ENCODE assay signal across 28 mouse cellular contexts in genomic region chr3:104526115-104526882, GRCm38 (mm10). TPM values are rescaled to one million over a fixed set of nuclear protein-coding genes. Genes with fewer than 3 reads are reported as not detected.
DNase-seq lines count a peak whose midpoint lies in the region; ATAC-seq and TF ChIP-seq lines count a peak whose summit lies in the region.
"Had no signal": no experiment of that assay in that cellular context is flagged by ENCODE, and none has a peak within 500 bp of the region (broad histone marks: within the 10 kb centered on the region; RNA-seq: fewer than 3 reads in every experiment).

No protein-coding gene starts in this region.

- no peak for DNase-seq in embryonic facial prominence, embryonic 10.5 days (ENCODE audit: low spot score)
- peak; percentile 17 for DNase-seq in lung, embryonic 14.5 days
- DNase-seq in lung, postnatal 10 days = no peak
- no peak for DNase-seq in urinary bladder, postnatal 14 days (ENCODE audit: low spot score)
- DNase-seq: adrenal gland, adult 8-10 months; cerebellum, adult 9-10 months; embryo, embryonic 11 days; gastrocnemius, postnatal 14 days; kidney, adult 11 months; left cerebral cortex, postnatal 4 days; liver; right cerebral cortex, postnatal 25 days; thymus, adult 2 months; thymus, postnatal 36 days had no signal

- no peaks in the 10 kb centered on the region for H3K9me3 ChIP-seq in embryonic facial prominence, embryonic 15.5 days (replicated peaks)
- H3K9me3 ChIP-seq in embryonic facial prominence, embryonic 10.5 days = no peaks in the 10 kb centered on the region
- H3K9me3 ChIP-seq in lung, embryonic 14.5 days (ENCODE audit: low read depth, low read length) = no peaks in the 10 kb centered on the region
- H3K9me3 ChIP-seq in intestine, postnatal 0 days (ENCODE audit: control insufficient read depth) = no peaks in the 10 kb centered on the region
- H3K9me3 ChIP-seq in stomach, embryonic 16.5 days (replicated peaks; ENCODE audit: control insufficient read depth, low read length) = no peaks in the 10 kb centered on the region
- H3K9me3 ChIP-seq in kidney, embryonic 16.5 days (ENCODE audit: low read length) = no peaks in the 10 kb centered on the region; the same call in 1 of the 2 replicates
- H3K9me3 ChIP-seq: embryonic facial prominence, embryonic 13.5 days; heart, embryonic 15.5 days; hindbrain, embryonic 12.5 days; midbrain, embryonic 10.5 days; midbrain, embryonic 15.5 days; neural tube, embryonic 15.5 days had no signal

- H3K36me3 ChIP-seq in embryonic facial prominence, embryonic 15.5 days = no peaks in the 10 kb centered on the region
- no peaks in the 10 kb centered on the region for H3K36me3 ChIP-seq in embryonic facial prominence, embryonic 10.5 days (replicated peaks)
- no peaks in the 10 kb centered on the region for H3K36me3 ChIP-seq in lung, embryonic 14.5 days (ENCODE audit: insufficient read depth)
- H3K36me3 ChIP-seq in intestine, postnatal 0 days (ENCODE audit: control insufficient read depth, insufficient read depth) = no peaks in the 10 kb centered on the region
- no peaks in the 10 kb centered on the region for H3K36me3 ChIP-seq in stomach, embryonic 16.5 days (ENCODE audit: control insufficient read depth, insufficient read depth, low read length)
- no peaks in the 10 kb centered on the region for H3K36me3 ChIP-seq in kidney, embryonic 16.5 days (ENCODE audit: insufficient read depth, low read length)
- H3K36me3 ChIP-seq: embryonic facial prominence, embryonic 13.5 days; heart, embryonic 15.5 days; hindbrain, embryonic 12.5 days; midbrain, embryonic 10.5 days; midbrain, embryonic 15.5 days; neural tube, embryonic 15.5 days had no signal

- no peaks in the 10 kb centered on the region for H3K27me3 ChIP-seq in embryonic facial prominence, embryonic 15.5 days
- H3K27me3 ChIP-seq in embryonic facial prominence, embryonic 10.5 days (replicated peaks; ENCODE audit: low read depth, poor library complexity, severe bottlenecking) = no peaks in the 10 kb centered on the region
- no peaks in the 10 kb centered on the region for H3K27me3 ChIP-seq in lung, embryonic 14.5 days (ENCODE audit: insufficient read depth, low read length)
- no peaks in the 10 kb centered on the region for H3K27me3 ChIP-seq in intestine, postnatal 0 days (replicated peaks; ENCODE audit: control insufficient read depth, insufficient read depth, low read length)
- no peaks in the 10 kb centered on the region for H3K27me3 ChIP-seq in stomach, embryonic 16.5 days (ENCODE audit: control insufficient read depth, insufficient read depth, low read length)
- no peaks in the 10 kb centered on the region for H3K27me3 ChIP-seq in kidney, embryonic 16.5 days (ENCODE audit: insufficient read depth, low read length)
- H3K27me3 ChIP-seq: CH12.LX; embryonic facial prominence, embryonic 13.5 days; heart, embryonic 15.5 days; hindbrain, embryonic 12.5 days; midbrain, embryonic 15.5 days; neural tube, embryonic 15.5 days had no signal

- no peak for TF ChIP-seq CTCF in lung, embryonic 14.5 days (IDR thresholded peaks at IDR 0.05; ENCODE audit: low read depth)
- TF ChIP-seq CTCF in intestine, postnatal 0 days (IDR thresholded peaks at IDR 0.05; ENCODE audit: low read depth) = no peak

- WGBS in embryonic facial prominence, embryonic 15.5 days = 62% methylated on average over 4 of the region's 4 CpGs
- WGBS in embryonic facial prominence, embryonic 10.5 days = 75% methylated on average over 4 of the region's 4 CpGs
- 53% methylated on average over 4 of the region's 4 CpGs for WGBS in lung, embryonic 14.5 days
- 32% methylated on average over 4 of the region's 4 CpGs for WGBS in intestine, postnatal 0 days
- WGBS in stomach, embryonic 16.5 days = 43% methylated on average over 4 of the region's 4 CpGs
- WGBS in kidney, embryonic 16.5 days = 80% methylated on average over 4 of the region's 4 CpGs

- no peak overlapping the region for H3K9ac ChIP-seq in embryonic facial prominence, embryonic 15.5 days
- no peak overlapping the region for H3K9ac ChIP-seq in lung, embryonic 14.5 days
- H3K9ac ChIP-seq in intestine, postnatal 0 days (ENCODE audit: low read depth, low read length) = no peak overlapping the region
- H3K9ac ChIP-seq in stomach, embryonic 16.5 days (ENCODE audit: low read length) = no peak overlapping the region
- H3K9ac ChIP-seq in kidney, embryonic 16.5 days (replicated peaks; ENCODE audit: low read length) = no peak overlapping the region
- H3K9ac ChIP-seq: embryonic facial prominence, embryonic 13.5 days; heart, embryonic 15.5 days; hindbrain, embryonic 12.5 days; midbrain, embryonic 15.5 days; neural tube, embryonic 15.5 days had no signal

- H3K4me1 ChIP-seq in embryonic facial prominence, embryonic 15.5 days = no peaks in the 10 kb centered on the region
- H3K4me1 ChIP-seq in embryonic facial prominence, embryonic 10.5 days = no peaks in the 10 kb centered on the region
- no peaks in the 10 kb centered on the region for H3K4me1 ChIP-seq in lung, embryonic 14.5 days (ENCODE audit: insufficient read depth)
- no peaks in the 10 kb centered on the region; the same call in 1 of the 2 replicates for H3K4me1 ChIP-seq in intestine, postnatal 0 days (replicated peaks; ENCODE audit: control insufficient read depth, insufficient read depth, low read length)
- 0 out of 2 replicates have a peak, but pooled peaks cover 6% of the 10 kb centered on the region for H3K4me1 ChIP-seq in stomach, embryonic 16.5 days (ENCODE audit: control insufficient read depth, insufficient read depth, low read length)
- H3K4me1 ChIP-seq in kidney, embryonic 16.5 days (ENCODE audit: insufficient read depth, low read length) = peaks cover 11% of the 10 kb centered on the region; the same call in 1 of the 2 replicates
- H3K4me1 ChIP-seq: embryonic facial prominence, embryonic 13.5 days; midbrain, embryonic 10.5 days; midbrain, embryonic 15.5 days; neural tube, embryonic 15.5 days had no signal

- peak overlapping the region; percentile 60; the same call in 1 of the 2 replicates for H3K27ac ChIP-seq in embryonic facial prominence, embryonic 15.5 days (replicated peaks)
- H3K27ac ChIP-seq in embryonic facial prominence, embryonic 10.5 days (replicated peaks) = no peak overlapping the region
- no peak overlapping the region for H3K27ac ChIP-seq in lung, embryonic 14.5 days (ENCODE audit: low read depth)
- H3K27ac ChIP-seq in intestine, postnatal 0 days (ENCODE audit: low read depth, low read length) = peak overlapping the region; percentile 57; the same call in 1 of the 2 replicates
- peak overlapping the region; percentile 77 for H3K27ac ChIP-seq in stomach, embryonic 16.5 days (ENCODE audit: low read length)
- H3K27ac ChIP-seq in kidney, embryonic 16.5 days (ENCODE audit: low read length) = no peak overlapping the region
- H3K27ac ChIP-seq: embryonic facial prominence, embryonic 13.5 days; heart, embryonic 15.5 days; hindbrain, embryonic 12.5 days; hindbrain, postnatal 0 days; midbrain, embryonic 10.5 days; midbrain, embryonic 15.5 days; neural tube, embryonic 15.5 days had no signal

- no peak overlapping the region for H3K4me3 ChIP-seq in embryonic facial prominence, embryonic 15.5 days (replicated peaks)
- no peak overlapping the region for H3K4me3 ChIP-seq in embryonic facial prominence, embryonic 10.5 days
- H3K4me3 ChIP-seq in lung, embryonic 14.5 days (ENCODE audit: low read depth, low read length) = no peak overlapping the region
- H3K4me3 ChIP-seq in intestine, postnatal 0 days (ENCODE audit: low read depth, low read length) = no peak overlapping the region
- no peak overlapping the region for H3K4me3 ChIP-seq in stomach, embryonic 16.5 days (replicated peaks; ENCODE audit: low read length)
- H3K4me3 ChIP-seq in kidney, embryonic 16.5 days (ENCODE audit: low read length) = no peak overlapping the region
- H3K4me3 ChIP-seq: embryonic facial prominence, embryonic 13.5 days; erythroblast, embryonic 14.5 days; heart, embryonic 15.5 days; hindbrain, embryonic 12.5 days; midbrain, embryonic 10.5 days; midbrain, embryonic 15.5 days; neural tube, embryonic 15.5 days had no signal

- ATAC-seq in embryonic facial prominence, embryonic 15.5 days (ENCODE audit: insufficient number of reproducible peaks, low FRiP score, low TSS enrichment, low read depth) = no peak
- ATAC-seq in lung, embryonic 14.5 days (ENCODE audit: insufficient read depth) = no peak
- peak; percentile 72 for ATAC-seq in intestine, postnatal 0 days
- peak; percentile 59; the same call in 1 of the 2 replicates for ATAC-seq in stomach, embryonic 16.5 days (ENCODE audit: insufficient read depth, low FRiP score)
- no peak for ATAC-seq in kidney, embryonic 16.5 days (ENCODE audit: low FRiP score, low TSS enrichment)
- ATAC-seq: forebrain, embryonic 16.5 days; hindbrain, postnatal 0 days; midbrain, embryonic 15.5 days had no signal

- no peak overlapping the region for H3K4me2 ChIP-seq in embryonic facial prominence, embryonic 15.5 days (replicated peaks)
- H3K4me2 ChIP-seq in lung, embryonic 14.5 days = no peak overlapping the region
- H3K4me2 ChIP-seq in intestine, postnatal 0 days (replicated peaks; ENCODE audit: low read depth) = no peak overlapping the region
- no peak overlapping the region for H3K4me2 ChIP-seq in stomach, embryonic 16.5 days (ENCODE audit: low read depth, low read length)
- H3K4me2 ChIP-seq in kidney, embryonic 16.5 days (replicated peaks; ENCODE audit: low read depth, low read length) = no peak overlapping the region
- H3K4me2 ChIP-seq: embryonic facial prominence, embryonic 13.5 days; heart, embryonic 15.5 days; hindbrain, embryonic 12.5 days; midbrain, embryonic 15.5 days; neural tube, embryonic 15.5 days had no signal

RNA-seq across cellular contexts. Expression of gene Lrig2, which starts 14.6 kb away (rescaled TPM):
- 17.2 and 19.5 TPM in 2 replicates for polyA plus RNA-seq in embryonic facial prominence, embryonic 15.5 days (2015; fragmentation: Nextera tagmentation; extraction: Ambion mirVana)
- 19.1 and 19.6 TPM in 2 replicates for polyA plus RNA-seq in embryonic facial prominence, embryonic 10.5 days (2016; fragmentation: Nextera tagmentation; extraction: Ambion mirVana)
- 17.2 and 18.8 TPM in 2 replicates for polyA plus RNA-seq in lung, embryonic 14.5 days (2014; fragmentation: Nextera tagmentation; extraction: Ambion mirVana)
- 6.4 TPM in 2 replicates for polyA plus RNA-seq in intestine, postnatal 0 days (2015; fragmentation: Nextera tagmentation; extraction: Ambion mirVana)
- 12.4 and 13.7 TPM in 2 replicates for polyA plus RNA-seq in stomach, embryonic 16.5 days (2015; fragmentation: Nextera tagmentation; extraction: Ambion mirVana)
- 15.6 TPM in 2 replicates for polyA plus RNA-seq in kidney, embryonic 16.5 days (2015; fragmentation: Nextera tagmentation; extraction: Ambion mirVana)

Comparison
In these comparisons a context has a peak if more than half of its experiments do, and no peak if none do; other contexts are left out.
1. H3K27ac ChIP-seq: peak in embryonic facial prominence, embryonic 15.5 days (single experiment), intestine, postnatal 0 days (single experiment) and stomach, embryonic 16.5 days (single experiment); none in embryonic facial prominence, embryonic 10.5 days (single experiment), lung, embryonic 14.5 days (single experiment) and kidney, embryonic 16.5 days (single experiment).
2. ATAC-seq: peak in intestine, postnatal 0 days (single experiment) and stomach, embryonic 16.5 days (single experiment); none in embryonic facial prominence, embryonic 15.5 days (single experiment), lung, embryonic 14.5 days (single experiment) and kidney, embryonic 16.5 days (single experiment).